Mouse (Mus musculus) layer of hippocampus, adult 8-10 months (tissue): ENCODE results near the gene Copg1. TPM values are rescaled to one million over a fixed set of nuclear protein-coding genes. Genes with fewer than 3 reads are reported as not detected.

ENCODE experiments used
- DNase-seq, 2 experiments: peaks; one replicate each; pipeline ENCODE4 v3.0.0; 2022; ENCODE audit warnings: low spot score in 2 of 2
- total RNA-seq, 4 experiments: library from RNA; stranded (reverse); gene quantifications; 2 replicates each; pipeline ENCODE4 v1.2.4; 2022

Copg1 gene
- 100 to 1,000 TPM; 243 to 262 (median 251) TPM for total RNA-seq

DNA sequence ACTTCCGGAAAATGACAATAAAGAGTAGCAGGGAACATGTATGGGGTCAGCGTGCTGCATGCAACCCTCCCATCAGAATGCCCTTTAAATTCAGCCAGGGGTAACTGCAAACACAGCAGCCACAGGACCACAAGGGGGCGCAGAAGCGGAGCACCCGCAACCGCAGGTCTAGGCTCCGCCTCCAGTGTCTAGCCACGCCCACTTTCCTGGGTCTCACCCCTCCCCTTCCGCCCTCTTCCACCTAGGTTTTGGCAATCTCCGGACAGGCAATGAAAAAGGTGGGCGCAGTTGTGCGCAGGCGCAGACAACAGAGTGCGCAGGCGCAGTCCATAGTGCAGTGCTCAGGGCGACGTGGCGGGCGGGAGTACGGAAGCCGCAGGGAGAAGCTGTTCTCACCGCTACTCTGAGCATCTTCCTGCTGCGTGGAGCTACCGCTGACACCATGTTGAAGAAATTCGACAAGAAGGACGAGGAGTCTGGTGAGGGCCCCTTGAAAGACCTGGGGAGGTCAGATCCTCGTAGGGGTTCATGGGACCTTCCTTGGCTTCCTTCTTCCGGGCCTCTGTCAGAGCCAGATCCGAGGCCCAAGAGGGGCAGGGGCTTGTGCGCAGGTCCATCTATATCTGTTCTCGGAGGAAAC lies at the start of gene Copg1:
Gene Copg1 (plus strand): TSS at position 221 of the 640 bp plus-strand sequence.
- DNase-seq, result peak; percentile 99 to 100

DNA sequence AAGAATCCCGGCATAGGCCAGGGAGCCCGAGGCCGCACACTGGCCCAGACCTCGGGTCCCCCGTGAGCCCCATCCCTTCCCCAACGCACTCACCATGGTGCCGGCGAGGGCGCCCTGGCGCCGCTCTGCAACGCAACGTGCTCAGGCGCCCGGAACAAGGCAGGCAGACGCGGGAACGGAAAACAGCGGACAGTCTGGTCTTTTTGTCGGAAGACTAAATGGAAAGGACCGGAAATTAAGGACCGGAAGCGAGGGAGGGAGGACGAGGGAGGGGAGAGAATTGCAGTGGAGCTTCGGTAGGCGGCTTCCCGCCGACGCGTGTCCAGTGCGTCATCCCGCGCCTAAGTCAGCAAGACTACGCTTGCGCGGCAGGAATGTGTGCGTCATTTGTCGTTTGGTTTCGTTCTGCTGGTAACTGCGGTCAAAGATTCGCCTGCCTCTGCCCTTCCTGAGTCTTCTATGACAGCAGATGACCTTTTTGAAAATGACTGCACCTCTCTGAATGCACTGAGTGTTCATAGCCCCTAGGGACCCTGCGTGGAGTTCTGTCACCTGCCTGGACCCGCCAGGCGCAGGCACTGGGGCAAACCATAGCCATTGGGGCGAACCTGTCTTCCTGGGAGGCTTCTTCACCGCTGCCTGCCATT lies 48.9 kb upstream of the Copg1 start, which contains the start of gene Isy1:
Gene Isy1 (minus strand): TSS at position 248 of the 647 bp plus-strand sequence.
- peak; percentile 96 for DNase-seq

DNA sequence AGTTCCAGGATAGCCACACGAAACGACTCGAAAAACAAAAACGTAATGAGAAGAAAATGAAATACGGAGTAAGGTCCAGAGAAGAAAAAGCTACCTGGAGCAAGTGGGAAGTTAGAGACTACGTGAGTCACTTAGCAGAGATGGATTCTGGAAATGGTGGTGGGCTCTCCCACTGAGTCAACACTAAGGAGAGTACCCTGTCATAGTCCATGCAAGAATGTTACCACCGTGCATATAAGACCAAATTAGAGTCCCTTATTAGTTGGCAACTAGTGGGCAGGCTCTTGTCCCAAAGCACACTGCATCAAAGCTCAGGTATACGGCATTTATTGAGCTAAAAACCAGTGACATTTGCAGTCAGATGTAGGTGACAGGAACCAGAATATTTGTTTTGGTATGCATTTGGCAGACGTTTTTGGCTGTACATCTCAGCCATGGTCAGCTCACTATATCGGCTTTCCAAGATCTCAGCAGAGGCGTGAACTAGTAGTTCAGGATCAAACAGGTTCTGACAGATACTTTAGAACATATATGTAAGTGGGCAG lies 47.7 kb upstream of the Copg1 start:
- DNase-seq, result no peak

DNA sequence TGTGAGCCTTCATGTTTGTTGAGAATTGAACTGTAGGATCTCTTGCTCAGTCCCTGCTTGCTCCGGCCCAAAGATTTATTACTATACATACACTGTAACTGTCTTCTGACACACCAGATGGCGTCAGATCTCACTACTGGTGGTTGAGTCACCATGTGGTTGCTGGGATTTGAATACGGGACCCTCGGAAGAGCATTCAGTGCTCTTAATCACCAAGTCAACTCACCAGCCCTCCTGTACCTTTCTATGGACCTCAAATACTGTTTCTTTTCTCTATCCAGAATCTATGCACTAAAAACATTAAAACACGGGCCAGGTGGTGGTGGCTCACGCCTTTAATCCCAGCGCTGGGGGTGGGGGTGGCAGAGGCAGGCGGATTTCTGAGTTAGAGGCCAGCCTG lies 46.0 kb upstream of the Copg1 start:
- no peak for DNase-seq

DNA sequence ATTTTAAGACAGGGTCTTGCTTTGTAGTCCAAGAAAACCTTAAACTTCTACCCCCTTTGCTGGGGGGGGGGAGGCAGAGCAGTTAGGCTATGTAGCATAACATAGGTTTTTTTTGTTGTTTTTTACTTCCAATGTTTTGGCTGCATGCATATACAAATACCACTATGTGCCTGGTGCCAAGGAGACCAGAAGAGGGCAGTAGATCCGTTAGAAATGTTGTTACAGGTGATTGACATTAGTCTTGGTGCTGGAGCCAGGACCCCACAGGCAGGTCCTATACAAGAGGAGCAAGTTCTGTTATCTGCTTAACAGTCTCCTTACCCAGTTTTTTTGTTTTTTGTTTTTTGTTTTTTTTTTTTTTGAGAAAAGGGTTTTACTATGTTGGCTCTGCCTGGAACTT lies 45.4 kb upstream of the Copg1 start:
- DNase-seq, result no peak

DNA sequence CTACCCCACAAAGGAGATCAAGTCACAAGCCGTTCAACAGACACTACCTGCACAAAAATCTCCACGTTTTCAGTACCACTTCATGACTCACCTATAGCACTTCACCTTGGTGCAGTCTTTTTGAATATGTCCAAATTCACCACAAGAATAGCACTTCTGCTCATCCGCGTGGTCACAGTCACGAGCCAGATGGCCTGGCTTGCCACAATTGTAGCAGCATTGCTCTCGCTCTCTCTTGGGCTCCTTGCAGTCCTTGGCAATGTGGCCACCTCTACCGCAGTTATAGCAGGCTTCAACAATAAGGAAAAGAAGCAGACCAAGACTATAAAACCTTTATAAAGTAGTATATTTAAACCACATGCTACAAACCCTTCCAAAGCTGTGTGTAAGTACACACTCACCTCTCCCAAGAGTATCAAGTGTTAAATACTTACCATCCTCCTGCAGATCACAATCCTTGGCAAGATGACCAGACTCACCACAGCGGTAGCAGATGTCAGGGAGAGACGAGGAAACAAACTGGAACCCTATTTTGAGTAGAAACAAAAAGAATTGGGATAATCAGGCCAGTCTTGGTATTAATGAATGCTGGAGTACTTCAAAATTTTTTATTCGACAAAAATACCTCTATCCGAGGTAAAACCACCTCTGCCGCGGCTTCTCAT lies 42.5 kb upstream of the Copg1 start:
- no peak for DNase-seq

DNA sequence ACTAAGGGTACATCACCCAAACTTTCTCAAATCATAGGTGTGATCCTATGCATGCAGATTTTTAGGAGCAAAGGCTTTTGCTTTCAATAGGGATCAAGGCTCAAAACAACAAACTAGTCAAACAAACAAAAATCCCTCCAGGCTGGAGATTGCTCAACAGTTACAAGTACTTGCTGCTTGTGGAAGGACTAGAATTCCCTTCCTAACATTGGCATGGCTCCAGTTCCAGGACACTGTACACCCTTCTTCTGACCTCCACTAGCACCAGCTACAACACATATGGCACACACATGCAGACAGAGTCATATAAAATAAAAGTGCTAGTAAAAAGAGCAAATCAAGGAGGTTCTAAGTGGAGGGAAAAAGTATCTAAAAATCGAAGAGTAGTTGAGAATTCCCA lies 40.8 kb upstream of the Copg1 start:
- DNase-seq, result no peak

DNA sequence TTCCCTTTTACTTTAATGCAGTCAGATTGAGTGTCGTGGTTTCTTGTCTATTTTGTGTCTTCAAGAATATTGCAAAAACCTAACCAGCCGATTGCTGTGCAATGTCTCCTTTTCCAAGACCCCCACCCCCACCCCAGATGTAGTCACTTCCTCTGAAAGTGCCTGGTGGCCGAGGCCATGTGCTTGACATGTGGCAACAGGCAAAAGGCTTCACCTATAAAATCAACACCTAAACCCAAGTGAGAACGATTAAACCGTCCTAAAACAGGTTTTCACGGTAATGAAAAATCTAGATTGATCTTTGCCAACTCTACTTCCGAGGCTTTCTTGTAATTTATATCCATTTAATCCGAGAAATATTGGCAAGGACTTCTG lies 37.8 kb upstream of the Copg1 start:
- DNase-seq, result no peak

DNA sequence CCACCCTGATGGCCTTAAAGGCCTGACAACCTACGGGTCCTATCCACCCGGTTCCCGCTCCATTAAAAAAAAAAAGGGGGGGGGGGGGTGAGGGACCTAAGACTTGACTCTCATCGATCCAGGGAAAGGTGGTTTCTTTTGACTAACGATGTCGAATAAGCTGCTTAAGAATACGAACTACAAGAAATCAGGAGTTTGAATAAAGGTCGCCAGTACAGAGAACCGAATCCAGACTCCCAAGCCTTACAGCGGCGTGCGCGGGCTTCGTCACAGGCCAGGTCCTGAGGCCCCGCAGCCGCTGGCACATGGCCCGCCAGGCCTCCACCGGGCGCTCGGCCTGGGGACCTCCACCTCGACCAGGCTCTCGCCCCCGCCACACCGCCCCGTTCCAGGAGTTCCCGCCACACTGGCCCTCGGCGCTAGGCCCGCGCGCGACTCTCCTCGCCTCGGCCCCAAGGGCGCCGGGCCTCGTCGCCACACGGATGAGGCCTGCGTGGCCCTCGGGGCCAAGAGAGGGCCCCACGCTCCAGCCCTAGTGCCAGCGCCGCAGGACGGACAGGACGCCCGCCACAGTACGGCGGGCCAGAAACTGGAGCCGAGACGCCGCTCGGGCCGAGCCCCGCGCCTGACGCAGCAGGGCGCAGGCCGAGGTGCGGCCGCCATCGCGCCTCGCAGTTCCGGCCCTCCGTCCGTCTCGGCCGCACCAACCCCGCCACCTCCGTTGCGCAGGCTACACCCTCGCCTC lies 37.3 kb upstream of the Copg1 start:
- DNase-seq, result peak in 1 of 2 experiments; percentile 31

DNA sequence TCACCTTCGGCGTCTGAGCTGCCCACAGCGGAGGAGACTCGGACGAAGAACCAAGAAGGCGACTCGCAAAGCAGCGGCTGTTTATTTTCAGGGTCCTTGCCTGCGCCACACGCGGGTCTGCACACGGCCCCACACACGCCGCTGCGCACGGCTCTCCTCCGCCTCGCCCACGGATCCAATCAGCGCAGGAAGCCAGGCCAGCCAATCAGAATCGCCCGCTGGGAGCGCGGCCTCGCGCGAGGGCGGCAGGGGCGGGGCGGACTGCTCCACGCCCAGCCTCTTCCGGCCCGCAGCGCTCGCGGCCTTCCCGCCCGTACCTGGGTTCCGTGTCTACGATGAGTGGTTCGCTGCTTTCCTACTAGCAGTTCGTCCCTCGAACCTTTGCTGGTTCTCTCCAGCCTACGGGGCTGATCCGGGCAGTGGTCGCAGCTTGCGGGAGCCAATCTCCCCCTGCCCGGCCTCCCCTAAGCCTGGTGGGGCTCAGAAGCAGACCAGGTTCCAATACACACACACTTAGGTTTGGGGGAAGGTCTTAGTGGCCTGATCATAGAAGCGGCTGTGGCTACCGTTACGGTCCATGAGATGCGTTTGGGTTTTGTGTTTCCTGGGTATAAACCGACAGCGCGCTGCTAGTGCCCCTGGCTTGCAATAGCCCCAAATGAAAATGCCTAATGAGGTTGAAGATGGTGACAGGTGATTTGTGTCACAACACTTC lies 36.6 kb upstream of the Copg1 start, which contains the start of gene Cnbp:
Gene Cnbp (minus strand): TSS at position 207 of the 715 bp plus-strand sequence.
- DNase-seq, result peak; percentile 95 to 96

DNA sequence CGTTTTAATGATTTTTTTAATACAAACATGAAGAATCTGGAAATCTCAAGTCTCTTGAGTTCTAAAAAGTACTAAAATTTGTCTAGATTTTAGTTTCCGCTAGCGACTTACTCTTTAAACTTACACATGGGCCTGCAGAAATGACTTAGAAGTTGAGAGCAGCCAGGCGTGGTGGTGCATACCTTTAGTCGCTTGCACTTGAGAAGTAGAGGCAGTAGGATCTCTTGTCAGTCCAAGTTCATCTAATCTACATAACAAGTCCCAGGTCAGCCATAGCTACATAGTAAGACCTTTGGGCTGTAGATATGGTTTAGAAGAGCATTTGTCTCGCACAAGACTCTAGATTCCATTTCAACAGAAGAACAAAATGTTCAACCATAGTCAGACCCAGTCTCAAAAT lies 35.7 kb upstream of the Copg1 start:
- no peak for DNase-seq

DNA sequence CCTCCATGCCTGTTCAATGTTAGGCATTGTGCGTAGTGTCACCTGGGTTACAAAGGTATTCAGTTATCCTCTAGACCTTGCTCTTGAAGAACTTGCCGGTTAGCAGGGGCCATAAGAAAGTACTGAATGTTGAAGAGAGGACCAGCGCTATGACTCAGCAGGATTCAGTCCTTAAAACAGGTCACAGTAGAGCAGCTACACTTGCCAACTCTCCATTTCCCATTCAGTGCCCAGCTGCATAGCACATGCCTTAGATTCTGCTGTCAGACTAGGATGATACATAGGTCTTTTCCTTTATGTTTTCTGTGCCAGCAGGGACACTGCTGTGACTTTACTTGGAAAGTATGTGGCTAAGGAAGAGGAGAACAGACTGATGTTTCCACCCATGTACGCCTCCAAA lies 34.2 kb upstream of the Copg1 start:
- DNase-seq, result no peak

DNA sequence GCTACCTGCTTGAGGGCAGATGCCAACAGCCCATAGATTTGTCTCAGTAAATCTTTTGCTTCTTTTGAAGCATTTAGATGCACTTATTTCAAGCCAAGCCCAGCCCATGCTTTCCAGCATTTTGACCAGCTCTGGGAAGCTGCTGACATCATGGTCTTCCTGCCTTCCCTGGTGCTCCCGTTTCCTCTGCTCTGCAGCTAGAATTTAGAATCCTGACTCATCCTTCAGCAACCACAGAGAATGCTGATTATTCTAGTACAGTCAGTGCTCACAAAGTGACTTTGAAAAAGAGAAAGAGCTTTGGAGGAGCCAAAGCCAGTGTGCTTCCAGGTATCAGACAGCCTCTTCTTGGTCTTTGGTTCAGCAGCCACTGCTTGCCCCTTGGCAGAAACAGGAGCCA lies 30.5 kb upstream of the Copg1 start:
- no peak for DNase-seq

DNA sequence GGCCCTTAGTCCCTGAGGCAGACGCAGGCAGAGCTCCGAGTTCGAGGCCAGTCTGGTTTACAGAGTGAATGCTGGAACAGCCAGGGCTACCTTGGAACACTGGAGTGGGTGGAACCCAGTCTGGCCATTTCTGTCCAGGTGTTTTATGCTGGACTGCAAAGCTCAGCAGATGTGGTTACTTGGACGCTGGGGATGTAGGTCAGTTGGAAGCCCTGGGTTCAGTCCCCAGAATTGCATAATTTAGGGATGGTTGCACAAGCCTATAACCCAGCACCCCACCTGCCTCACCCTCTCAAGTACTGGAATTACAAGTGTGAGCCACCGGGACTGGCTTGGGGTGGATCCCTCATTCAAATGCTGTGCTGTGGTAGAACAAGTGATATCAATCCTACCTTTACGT lies 21.4 kb upstream of the Copg1 start:
- no peak for DNase-seq

DNA sequence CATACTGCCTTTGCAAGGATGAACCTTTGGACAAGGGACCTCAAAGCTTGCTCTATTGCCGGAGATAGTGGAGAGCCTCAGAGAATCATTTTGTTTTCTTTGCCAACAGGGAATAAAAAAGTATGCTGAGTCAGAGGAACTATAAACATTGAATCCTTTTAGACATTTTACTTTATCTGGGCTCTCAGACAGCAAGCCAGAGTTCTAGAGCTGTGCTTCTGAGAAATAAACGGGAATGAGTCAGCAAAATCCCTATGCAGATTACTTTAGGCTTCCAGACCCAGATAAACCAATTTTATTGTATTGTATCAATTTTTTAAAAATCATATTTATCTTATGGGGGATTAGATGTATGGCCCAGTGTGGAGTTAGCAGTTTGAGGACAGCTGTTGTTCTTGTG lies 20.4 kb upstream of the Copg1 start:
- no peak for DNase-seq

DNA sequence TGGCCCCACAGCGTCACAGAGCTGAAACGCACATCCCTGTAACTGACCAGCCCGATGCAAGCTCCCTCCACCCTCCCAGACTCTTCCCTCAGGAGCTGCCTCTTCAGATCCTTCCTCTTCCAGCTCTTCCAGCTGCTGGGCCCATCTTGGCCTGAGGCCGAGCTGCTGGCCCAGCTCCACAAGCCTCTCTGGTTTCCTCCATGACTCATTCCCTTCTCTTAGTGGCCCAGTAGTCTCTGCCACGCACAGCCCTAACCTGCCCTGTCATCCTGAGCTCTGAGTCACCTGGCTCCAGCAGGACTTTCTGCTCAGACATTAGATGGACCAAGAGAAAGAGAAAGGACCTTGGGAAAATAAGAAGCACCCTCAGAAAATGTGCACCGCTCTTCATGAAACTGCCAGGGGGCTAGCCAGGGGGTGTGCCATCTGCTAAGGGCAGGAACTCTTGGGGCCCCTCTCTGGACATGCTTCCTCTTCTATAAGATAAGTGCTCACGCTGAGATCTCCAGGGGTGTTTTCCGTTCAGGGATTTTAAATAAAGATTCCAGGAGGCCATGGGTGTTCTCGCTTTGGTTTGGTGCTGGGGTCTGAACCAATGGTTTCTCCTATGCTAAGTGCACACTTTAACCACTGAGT lies 18.6 kb upstream of the Copg1 start:
- DNase-seq, result no peak

DNA sequence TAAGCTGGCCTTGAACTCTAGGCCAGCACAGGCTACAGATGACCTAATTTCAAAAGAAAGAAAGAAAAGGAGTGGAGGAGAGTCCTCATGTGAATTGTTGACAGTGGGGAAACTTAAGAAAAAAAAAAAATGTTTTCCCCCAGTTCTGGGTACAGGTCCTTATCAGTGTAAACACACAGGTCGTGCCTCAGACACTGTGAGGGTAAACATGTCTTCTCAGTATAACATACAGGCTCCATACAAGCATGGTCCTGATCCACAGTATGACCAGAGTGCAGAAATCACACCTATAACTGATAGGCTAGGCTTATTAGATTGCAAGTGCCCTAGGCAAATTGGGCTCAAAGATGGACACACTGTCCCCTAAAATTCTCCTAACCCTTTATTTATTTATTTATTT lies 17.2 kb upstream of the Copg1 start:
- no peak for DNase-seq

DNA sequence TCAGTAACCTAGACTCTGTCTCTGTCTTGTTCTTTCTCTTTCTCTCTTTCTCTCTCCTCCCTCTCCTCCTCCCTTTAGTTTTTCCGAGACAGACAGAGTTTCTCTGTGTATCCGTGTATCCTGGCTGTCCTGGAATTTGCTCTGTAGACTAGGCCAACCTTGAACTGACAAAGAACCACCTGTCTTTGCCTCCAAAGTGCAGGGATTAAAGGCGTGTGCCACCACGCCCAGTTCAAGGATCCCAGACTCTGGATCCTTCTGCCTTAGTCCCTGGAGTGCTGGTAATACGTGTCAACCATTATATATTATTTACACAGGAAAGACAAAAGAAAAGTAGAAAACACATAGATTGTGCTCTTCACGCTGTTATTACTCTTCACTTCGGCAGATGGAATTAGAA lies 16.4 kb upstream of the Copg1 start:
- no peak for DNase-seq

DNA sequence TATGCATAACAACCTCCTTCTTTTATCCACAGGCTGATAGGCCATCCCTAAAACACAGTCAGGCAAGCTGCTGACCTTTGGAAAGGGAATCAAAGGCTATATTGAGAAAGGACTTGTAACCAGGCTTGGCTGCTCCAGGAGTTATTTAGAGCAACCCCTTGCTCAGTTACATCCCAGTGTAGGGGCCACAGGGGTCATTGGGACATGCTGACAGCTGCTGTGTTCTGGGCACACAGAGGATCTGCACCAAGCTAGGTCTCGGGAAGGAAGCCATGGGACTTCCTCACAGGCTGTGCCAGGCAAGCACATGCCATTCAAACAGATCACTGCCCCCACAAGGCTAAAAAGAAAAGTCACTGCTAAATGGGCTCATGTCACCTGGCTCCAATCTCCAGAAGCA lies 14.5 kb upstream of the Copg1 start:
- DNase-seq, result no peak

DNA sequence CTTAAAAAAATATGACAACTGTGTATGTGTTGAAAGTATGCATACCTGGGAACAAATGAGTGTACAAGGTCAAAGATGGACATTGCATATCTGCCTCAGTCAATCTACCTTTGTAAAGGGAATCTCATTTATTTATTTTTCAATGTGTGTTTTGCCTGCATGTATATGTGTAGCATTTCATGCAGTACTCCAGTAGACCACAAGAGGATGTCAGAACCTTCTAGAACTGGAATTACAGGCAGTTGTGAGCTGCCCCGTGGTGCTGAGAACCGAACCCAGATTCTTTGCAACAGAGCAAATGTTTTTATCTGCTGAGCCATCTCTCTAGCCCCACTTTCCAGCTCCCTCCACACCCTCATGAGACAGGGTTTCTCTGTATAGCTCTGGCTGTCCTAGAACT lies 13.7 kb upstream of the Copg1 start:
- no peak for DNase-seq

DNA sequence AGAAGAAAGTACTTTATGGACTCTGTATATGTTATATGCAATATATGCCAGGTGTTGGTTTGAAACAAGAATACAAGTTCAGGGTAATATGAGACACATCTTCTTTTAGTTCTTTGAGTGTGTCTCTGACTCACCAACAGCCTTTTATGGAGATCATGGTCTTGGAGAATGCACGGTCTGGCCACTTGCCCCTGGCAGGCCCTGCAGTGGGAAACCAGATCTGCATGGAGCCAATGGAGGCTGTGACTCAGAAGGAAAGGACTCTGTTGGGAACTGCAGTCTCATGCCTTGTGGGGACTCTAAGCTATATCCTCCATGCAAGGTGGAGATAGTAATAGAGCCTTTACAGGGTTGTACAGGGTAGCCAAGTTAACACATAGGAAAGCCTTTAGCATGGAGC lies 12.5 kb upstream of the Copg1 start:
- DNase-seq, result no peak
